Mouse (Mus musculus) bone marrow, adult 2 months (tissue): ENCODE data around the gene Zfp414. TPM values are rescaled to one million over a fixed set of nuclear protein-coding genes. Genes with fewer than 3 reads are reported as not detected.

Experiments used
- H3K27ac ChIP-seq: fragments of 200-500 bp; 2 replicates; pipeline ENCODE4 v1.5.1; 2012; ENCODE audit warnings: low read depth, mild to moderate bottlenecking, control low read depth, inconsistent platforms, low read length; ENCODE audit not compliant: control insufficient read depth, poor library complexity, insufficient read depth
- H3K4me1 ChIP-seq: fragments of 200-500 bp; 2 replicates; pipeline ENCODE4 v1.6.1; 2011; ENCODE audit warnings: low read length; ENCODE audit not compliant: control insufficient read depth, insufficient read depth
- H3K4me3 ChIP-seq: fragments of 200-500 bp; replicated peaks from 2 replicates; pipeline ENCODE3; 2011; ENCODE audit warnings: mild to moderate bottlenecking, low read depth, low read length, control low read depth; ENCODE audit not compliant: control insufficient read depth
- CTCF ChIP-seq: fragments of 200-500 bp; IDR thresholded peaks from 2 replicates; pipeline ENCODE4 v1.5.1; 2011; ENCODE audit warnings: low read length, control low read depth; ENCODE audit not compliant: control insufficient read depth, insufficient read depth
- POLR2A ChIP-seq: fragments of 200-500 bp; IDR thresholded peaks from 2 replicates; pipeline ENCODE4 v1.6.1; 2011; ENCODE audit warnings: low read depth, mild to moderate bottlenecking, control low read depth, low read length, borderline replicate concordance; ENCODE audit not compliant: control insufficient read depth
- WGBS: fragments of 180-500 bp; shearing (Covaris S2); methylation state at CpG from one replicate; pipeline ENCODE4 v1.1.7; 2018; 5-methylcytosine and 5-hydroxymethylcytosine counted together
- polyA plus RNA-seq: library from polyadenylated mRNA; stranded (reverse); fragments of >200 nt; gene quantifications from 2 replicates; pipeline ENCODE4 v1.2.4, GENCODE M21; 2011; ENCODE audit warnings: low replicate concordance; ENCODE audit not compliant: missing spikeins, insufficient read depth, insufficient read length

Gene Zfp414
- polyA plus RNA-seq, 1 experiment, result 41.4 TPM

GRCm38 (mm10) chr17:33637038-33637437 is 8.1 kb downstream of the Zfp414 start:
- 55% methylated on average over 2 of the region's 2 CpGs for WGBS
- Histone ChIP-seq H3K4me1 (no peaks in the 10 kb centered on the region; the same call in 1 of the 2 replicates), H3K4me3 (no peak overlapping the region), H3K27ac (peak overlapping the region; percentile 88; the same call in 1 of the 2 replicates)
- no peak for TF ChIP-seq CTCF
- no peak for TF ChIP-seq POLR2A

GRCm38 (mm10) chr17:33637516-33638276 is 8.8 kb downstream of the Zfp414 start, which contains the start of gene Pram1:
TSS of gene Pram1 (plus strand) at chr17:33638056.
- WGBS, result 16% methylated on average over 4 of the region's 4 CpGs
- Histone ChIP-seq H3K27ac (peak within 1 kb of the TSS; percentile 88), H3K4me1 (no peaks in the 10 kb centered on the region; the same call in 1 of the 2 replicates), H3K4me3 (peak within 1 kb of the TSS; percentile 88)
- TF ChIP-seq POLR2A (0 out of 2 replicates have a peak, but pooled peaks have one; percentile 24), CTCF (no peak)

- Histone ChIP-seq H3K4me1 (no peaks in the 10 kb centered on the region; the same call in 1 of the 2 replicates), H3K4me3 (peak overlapping the region; percentile 70), H3K27ac (peak overlapping the region; percentile 76; the same call in 1 of the 2 replicates)
- TF ChIP-seq POLR2A (no peak), CTCF (no peak)
- 12% methylated on average over 6 of the region's 6 CpGs for WGBS
These were observed 10.9 kb downstream of the Zfp414 start for GRCm38 (mm10) chr17:33639743-33640142.

- H3K4me1 ChIP-seq, result no peaks in the 10 kb centered on the region; the same call in 1 of the 2 replicates
- no peak overlapping the region for H3K27ac ChIP-seq
- TF ChIP-seq POLR2A (no peak), CTCF (no peak)
- no peak overlapping the region for H3K4me3 ChIP-seq
- WGBS, result 86% methylated on average over 4 of the region's 4 CpGs
These were observed 15.2 kb downstream of the Zfp414 start for GRCm38 (mm10) chr17:33644068-33644467.

GRCm38 (mm10) chr17:33645073-33645472 is 16.2 kb downstream of the Zfp414 start:
- no peaks in the 10 kb centered on the region; the same call in 1 of the 2 replicates for H3K4me1 ChIP-seq
- H3K27ac ChIP-seq, result no peak overlapping the region
- WGBS, result 88% methylated on average over 8 of the region's 8 CpGs
- no peak overlapping the region for H3K4me3 ChIP-seq
- TF ChIP-seq POLR2A (no peak), CTCF (no peak)

- Histone ChIP-seq H3K4me3 (no peak overlapping the region), H3K4me1 (no peaks in the 10 kb centered on the region), H3K27ac (no peak overlapping the region)
- WGBS, result 97% methylated on average over 34 of the region's 34 CpGs
- TF ChIP-seq CTCF, result no peak
- TF ChIP-seq POLR2A, result 0 out of 2 replicates have a peak, but pooled peaks have one; percentile 23
These were observed 21.0 kb downstream of the Zfp414 start for GRCm38 (mm10) chr17:33649781-33650475.

GRCm38 (mm10) chr17:33666813-33667212 is 37.9 kb downstream of the Zfp414 start:
- WGBS, result 65% methylated on average over 3 of the region's 3 CpGs
- H3K4me3 ChIP-seq, result no peak overlapping the region

GRCm38 (mm10) chr17:33669681-33670080 is 40.8 kb downstream of the Zfp414 start:
- TF ChIP-seq CTCF (no peak), POLR2A (no peak)
- H3K4me3 ChIP-seq, result no peak overlapping the region
- 92% methylated on average over 3 of the region's 3 CpGs for WGBS
- no peaks in the 10 kb centered on the region for H3K4me1 ChIP-seq
- no peak overlapping the region for H3K27ac ChIP-seq

More at GRCm38 (mm10) chr17:33666813-33667212, 37.9 kb downstream of the Zfp414 start:
- H3K27ac ChIP-seq, result no peak overlapping the region
- TF ChIP-seq POLR2A (no peak), CTCF (no peak)
- H3K4me1 ChIP-seq, result no peaks in the 10 kb centered on the region

GRCm38 (mm10) chr17:33673837-33674236 is 44.9 kb downstream of the Zfp414 start:
- H3K4me3 ChIP-seq, result no peak overlapping the region
- no peak overlapping the region for H3K27ac ChIP-seq
- H3K4me1 ChIP-seq, result no peaks in the 10 kb centered on the region
- no peak for TF ChIP-seq CTCF
- TF ChIP-seq POLR2A, result no peak
- 85% methylated on average over 1 of the region's 1 CpGs for WGBS
